Mouse (Mus musculus) gastrocnemius, adult 18-20 months (tissue): ENCODE measurements around the gene Src. TPM values are rescaled to one million over a fixed set of nuclear protein-coding genes. Genes with fewer than 3 reads are reported as not detected.
"Not testable (repeated sequence)": the region's sequence is repeated elsewhere in the genome, so short reads cannot be mapped to it uniquely, and the experiment has no call there.

Source experiments
- DNase-seq: peaks from one replicate; pipeline ENCODE4 v3.0.0; 2021; ENCODE audit warnings: low spot score
- total RNA-seq, 2 experiments: library from RNA; stranded (reverse); gene quantifications; 2 replicates each; pipeline ENCODE4 v1.2.3; 2021

Gene Src
- total RNA-seq, 2 experiments from 2014 or later = 2.8 to 3.0 TPM

DNA sequence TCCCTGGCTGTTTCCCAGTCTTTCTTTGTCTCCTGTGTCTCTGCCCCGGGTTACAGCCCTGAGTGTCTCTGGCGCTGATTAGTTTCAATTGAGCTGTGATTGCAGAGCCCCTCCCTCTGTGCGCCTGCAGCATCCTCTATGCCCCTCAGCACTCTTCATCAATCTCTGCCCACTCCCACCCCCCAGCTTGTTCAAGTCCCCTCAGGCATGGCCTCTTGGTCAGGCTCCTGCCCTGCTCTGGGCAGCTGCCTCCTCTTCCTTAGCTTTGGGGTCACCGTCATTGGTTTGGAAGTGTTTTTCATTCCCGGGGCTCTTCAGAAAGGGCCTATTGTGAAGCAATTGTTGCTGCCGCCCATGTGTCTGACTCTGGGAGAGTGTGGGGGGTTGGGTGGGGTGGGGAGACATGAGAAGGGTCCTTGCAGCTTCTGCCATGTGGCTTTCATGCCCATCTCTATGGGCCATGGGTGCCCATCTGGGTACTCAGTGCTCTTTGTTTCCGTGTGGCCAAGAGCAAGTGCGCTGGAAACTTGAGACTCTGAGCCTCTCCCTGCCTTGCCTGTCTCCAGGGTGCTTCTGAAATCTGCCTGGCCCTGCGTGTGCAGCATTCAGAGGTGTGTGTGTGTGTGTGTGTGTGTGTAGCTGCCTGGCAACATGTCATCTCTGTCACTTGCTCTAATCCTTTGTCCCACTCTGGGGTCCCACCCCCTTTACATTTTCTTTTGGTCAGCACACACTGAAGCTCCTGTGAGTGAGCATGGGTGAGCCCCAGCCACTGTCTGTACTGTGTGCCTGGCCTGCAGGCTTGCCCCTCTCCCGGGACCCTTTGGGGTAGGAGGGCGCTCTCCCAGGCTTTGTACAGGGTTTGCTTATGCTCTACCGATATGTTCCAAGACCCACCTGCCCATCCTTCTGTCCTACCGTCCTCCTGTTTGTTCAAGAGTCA lies 57.5 kb downstream of the Src start:
- no peak for DNase-seq

DNA sequence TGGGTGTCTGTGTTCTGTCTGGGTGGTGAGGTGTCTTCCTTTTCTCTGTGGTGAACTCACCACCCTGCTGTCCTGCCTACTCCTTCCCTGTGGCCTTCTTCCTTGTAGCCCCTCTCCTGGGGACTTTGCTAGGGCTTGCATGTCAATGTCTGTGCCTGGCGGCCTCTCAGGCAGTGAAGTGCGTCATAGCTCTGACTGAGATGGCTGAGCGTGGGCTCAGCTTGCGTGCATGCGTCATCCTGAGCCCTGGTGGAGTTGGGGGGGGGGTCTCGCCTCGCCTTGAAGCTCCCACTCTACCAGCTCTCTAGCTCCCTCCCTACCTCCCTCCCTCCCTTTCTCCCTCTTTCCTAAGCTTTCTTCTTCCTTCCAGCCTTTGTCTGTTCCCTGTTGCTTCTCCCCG lies 60.4 kb downstream of the Src start:
- DNase-seq = no peak

DNA sequence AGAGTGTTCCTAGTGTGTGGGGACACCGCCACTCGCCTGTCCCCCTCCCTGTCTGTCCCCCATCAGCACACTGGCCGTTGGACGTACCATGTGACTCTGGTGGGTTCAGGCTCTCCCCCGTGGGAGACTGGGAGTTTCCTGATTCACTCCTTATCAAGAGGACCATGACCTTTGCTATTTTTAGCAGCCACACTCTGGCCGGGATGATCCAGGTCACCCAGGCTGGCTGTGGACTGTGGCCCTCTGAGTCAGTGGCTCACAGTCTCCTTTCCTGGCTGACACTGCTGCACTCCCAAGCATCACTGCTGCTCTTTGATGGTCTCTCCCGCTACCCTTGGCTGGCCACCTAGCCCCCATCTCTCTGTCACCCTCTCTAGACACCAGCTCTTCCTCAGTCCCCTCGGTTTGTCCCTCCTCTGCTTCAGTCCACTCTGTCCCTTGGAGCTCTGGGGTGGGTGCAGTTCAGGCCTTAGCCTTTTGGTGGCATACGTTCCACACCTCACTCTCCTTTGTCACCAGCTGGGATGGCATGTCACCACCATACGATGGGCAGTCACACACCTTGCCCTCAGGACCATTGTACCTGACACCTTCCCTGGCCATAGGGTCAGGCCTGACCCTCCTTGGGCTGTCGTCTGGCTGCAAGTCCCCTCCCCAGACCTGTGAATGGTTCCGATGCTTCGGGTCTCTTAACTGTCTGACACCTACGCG lies 61.8 kb downstream of the Src start:
- peak; percentile 33 for DNase-seq

DNA sequence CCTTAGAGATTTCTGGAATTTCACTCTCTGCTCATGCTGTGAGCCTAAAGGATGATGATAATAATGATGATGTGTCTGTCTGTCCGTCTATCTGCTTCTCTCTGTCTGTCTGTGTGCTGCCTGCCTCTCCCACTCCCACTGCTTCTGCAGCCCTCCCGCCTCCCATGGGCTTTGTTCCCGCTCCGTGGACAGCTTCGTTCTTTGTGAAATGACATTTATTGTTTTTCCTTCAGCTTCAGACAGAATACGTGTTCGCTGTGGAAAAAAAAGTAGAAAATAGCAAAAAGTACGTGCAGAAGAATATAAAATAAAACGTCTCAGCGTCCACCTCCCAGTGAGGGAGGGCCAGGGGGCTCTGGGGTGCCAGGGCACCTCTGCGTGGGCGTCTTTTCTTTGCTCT lies 64.5 kb downstream of the Src start:
- DNase-seq = no peak

DNA sequence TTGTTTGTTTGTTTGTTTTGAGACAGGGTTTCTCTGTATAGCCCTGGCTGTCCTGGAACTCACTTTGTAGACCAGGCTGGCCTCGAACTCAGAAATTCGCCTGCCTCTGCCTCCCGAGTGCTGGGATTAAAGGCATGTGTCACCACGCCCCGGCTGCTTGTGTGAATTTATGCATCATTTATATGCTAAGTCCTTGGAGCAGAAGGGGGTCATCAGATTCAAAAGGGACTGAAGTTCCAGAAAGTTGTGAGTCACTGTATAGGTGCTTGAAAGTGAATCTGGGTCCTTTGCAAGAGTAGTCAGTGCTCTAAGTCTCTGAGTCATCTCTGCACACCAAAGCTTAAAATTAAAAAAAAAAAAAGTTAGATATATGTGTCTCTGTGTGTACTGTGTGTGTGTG lies 68.3 kb downstream of the Src start:
- DNase-seq = not testable (repeated sequence)

DNA sequence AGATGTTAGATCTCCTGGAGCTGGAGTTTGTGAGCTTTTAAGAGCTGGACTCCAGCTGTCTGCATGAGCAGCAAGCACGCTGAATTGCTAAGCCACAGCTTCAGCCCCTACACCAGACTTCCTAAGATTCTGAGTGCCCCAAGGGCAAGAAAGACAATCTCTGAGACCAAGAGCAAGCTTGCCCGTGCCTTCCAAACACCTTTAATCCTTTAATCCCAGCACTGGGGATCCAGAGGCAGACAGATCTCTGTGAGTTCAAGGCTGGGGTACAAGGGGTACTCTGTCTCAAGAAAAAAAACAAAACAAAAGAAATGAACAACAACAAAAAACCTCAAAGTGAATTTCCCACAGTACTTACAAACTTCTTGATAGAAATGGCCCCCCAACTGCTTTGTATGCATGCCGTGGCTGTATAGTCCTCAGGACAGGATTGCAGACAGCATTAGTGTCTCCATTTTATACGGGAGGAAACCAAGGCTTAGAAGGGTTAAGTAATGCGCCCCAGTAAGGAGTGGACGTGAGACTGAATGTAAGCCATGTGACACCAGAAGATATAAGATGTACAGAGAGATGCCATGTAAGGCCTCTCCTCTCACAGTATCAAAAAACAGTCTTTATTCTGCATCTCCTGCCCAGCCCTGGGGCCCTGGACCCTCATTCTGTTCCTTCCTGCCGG lies 68.9 kb downstream of the Src start:
- DNase-seq = no peak

DNA sequence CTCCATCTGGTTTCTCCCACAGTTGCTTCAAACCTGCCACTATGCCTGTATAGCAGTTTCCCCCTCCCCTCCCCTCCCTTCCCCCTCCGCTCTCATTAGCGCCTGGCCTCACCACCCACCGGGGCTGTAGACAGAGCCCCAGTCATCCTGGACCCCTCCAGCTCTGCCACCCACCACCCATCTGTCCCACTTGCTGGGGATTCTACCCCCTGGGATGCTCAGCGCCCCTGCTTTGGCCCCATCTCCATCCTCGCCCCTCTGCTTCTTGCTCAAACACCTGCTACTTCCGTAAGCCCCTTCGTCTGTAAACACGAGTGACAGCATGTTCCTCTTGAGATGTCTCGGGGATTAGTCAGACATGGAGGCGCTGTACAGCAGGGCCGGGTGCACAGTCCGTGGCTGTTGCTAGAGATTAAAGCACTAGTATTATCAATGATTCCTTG lies 69.5 kb downstream of the Src start:
- DNase-seq = no peak

DNA sequence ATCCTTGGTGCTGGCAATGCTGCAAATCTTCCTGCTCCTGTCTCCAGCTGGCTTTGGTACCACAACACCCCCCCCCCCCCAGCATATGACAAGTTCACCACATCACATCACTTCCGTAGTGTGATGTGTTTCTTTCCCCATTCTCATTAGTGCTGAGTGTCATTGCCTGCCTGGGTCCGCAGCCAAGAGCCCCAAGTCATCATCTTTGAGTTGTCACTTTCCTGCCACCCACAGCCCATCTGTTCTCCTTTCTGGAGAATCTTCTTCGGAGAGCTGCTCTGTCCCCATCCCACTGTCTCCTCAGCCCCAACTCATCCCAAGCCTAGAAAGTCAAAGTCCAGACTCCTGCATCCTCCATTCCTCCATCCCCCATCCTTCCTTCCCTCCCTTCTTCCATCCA lies 75.0 kb downstream of the Src start:
- DNase-seq = no peak

DNA sequence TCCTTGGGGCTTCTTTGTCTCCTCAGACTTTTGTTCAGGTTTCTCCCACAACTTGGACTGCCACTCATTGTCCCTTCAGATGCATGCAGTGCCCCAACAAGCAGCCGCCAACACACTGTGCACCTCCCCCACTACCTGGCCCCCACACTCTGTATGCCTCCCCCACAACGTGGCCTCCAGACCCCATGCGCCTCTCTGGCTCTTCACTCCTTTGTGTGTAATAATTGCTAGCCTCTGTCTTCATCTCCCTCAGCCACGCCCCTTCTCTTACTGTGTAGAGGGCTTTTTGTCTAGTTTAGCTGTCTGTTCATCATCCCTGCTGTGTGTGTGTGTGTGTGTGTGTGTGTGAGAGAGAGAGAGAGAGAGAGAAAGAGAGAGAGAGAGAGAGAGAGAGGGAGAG lies 80.3 kb downstream of the Src start:
- no peak for DNase-seq

DNA sequence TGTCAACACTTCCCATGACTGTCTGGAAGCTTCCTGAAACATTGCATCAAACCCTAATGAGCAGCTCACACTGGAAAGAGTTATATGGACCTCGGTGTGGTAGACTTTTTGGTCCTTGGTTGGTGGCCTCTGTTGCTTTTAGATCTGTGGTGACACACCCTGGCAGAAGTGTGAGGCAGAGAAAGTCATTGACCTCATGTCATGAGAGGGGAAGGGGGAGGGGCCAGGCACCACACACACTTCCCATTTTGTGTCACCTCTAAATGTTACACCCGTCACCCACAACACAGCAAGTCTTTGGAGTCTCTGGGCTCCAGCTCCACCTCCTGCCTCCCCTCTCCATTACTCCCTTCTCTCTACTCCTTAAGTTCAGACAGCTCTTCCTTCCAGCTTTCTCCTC lies 82.1 kb downstream of the Src start:
- DNase-seq = no peak

DNA sequence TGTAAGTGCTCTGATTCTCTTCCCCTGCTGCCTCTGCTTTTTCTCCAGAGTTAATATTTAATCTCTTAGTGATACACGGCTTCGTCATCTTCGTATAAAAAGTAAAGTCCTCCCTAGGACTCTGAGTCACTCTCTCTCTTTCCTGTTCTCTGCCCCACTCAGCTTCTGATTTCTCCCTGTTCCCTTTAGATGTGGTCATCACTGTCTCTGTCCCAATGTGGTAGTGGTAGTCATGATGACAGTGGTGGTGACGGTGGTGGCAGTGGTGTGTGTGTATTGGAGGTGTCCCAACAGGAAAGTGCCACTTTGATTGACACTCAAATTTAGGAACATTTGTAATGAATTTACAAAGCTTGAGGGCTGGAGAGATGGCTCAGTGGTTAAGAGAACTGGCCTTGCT lies 83.1 kb downstream of the Src start:
- no peak for DNase-seq

DNA sequence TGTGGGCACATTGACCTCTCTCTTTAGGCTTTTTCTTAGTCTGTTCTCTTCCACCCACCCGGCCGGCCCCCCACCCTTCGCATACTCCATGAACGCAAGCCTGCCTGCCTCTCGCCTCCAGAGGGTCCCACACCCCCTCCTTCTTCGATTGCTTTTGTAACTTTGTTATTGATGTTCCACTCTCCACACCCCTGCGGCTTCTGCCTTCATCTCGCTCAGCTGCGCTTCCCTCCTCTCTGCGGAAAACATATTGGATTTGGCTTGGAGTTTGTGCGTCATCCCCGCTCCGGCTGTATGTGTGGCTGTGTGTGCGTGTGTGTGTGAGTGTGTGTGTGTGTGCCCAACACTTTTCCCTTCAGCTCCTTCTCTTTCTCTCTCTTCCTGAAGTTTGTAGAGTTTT lies 88.5 kb downstream of the Src start:
- no peak for DNase-seq

DNA sequence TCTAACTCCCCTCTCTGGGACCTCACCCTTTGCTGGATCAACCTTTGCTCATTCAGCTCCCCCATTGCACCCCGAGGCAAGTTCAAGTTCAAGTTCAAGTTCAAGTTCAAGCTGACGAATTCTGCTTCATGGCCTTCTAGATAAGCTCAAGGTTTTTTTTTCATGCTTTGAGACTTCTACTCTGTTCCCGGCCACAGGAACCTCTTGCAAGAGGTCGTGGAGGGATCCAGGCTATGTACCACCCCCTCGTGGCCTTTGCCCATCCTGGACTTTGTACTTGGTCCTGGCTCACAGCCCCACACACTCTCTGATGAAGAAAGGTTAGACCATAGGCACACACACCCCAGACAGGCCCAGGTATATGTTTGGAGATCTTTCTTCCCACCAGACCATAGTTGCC lies 90.9 kb downstream of the Src start:
- DNase-seq = no peak

DNA sequence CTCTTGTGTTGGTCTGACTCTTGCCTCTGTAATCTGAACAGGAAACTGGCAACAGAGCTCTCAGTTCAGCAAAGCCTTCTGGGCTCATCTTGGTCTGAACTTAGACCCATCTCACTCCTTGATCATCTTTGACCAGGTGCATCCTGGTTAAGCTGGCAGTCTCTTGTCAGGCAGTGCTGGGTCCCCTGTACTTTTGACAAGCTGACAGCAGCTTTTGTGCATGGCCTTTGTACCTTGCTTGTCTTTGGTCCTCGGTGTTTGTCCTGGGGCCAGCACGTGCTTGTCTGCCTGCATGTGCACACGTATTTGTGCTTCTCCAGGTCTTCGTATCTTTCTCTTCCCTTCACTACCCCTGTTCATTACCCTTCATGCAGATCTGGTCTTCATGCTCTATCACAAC lies 91.8 kb downstream of the Src start:
- DNase-seq = no peak

DNA sequence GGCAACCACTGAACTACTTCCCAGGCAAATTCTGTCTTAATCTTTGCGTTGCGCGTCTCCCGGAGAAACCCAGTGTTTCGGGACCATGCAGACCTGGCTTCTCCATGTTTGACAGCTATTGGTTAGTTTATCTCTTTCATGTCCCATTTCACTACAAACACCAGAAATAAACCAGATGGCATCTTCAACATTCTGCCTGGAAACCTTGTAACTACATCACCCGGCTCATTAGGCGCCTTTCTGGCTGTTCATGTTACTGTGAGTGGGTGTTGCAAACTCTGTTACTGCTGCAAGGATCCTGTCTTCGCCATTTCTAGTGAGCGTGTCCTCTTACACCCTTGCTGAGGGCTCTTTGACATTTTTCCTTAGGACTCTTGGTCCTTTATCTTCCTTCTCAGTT lies 94.6 kb downstream of the Src start:
- no peak for DNase-seq

DNA sequence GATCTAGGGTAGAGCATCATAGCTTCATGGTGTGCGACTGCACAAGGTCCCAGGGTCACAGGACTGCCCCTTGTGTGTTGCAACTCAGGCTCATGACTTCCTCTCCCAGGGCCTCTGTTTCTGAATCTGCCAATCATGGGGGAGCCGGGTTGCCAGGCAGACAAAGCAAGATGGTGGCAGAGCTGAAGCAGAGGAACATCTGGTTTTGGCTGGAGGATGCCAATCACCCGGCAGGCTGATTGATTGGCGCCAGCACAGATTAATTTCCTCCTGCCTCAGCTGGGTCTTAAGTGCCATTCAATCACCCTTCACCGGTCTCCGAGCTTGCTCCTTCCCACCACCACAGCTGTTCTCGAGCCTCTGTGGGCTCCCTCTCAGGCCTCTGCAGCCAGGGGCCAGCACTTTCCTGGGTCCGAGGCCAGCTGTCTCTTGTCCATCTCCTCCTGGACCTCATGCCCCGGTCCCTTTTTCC lies 95.5 kb downstream of the Src start:
- DNase-seq = no peak

DNA sequence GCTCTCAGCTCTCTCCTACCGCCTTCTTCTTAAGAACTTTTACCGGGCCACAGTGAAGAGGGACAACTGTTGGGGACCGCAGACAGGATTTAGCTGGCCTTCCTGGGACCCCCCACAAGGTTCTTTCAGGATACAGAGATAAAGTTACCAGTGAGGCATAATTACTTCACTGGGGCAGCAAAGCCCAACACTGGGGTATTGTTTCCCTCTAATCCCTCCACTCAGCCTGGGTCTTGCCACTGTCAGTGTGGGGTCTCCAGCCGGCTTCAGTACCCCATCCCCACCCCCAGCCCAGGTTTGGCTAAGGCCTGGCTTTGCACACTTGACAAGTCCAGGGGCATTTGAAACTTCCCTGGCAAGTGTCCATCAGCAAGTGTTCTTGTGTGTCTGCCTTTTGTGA lies 96.1 kb downstream of the Src start:
- no peak for DNase-seq

DNA sequence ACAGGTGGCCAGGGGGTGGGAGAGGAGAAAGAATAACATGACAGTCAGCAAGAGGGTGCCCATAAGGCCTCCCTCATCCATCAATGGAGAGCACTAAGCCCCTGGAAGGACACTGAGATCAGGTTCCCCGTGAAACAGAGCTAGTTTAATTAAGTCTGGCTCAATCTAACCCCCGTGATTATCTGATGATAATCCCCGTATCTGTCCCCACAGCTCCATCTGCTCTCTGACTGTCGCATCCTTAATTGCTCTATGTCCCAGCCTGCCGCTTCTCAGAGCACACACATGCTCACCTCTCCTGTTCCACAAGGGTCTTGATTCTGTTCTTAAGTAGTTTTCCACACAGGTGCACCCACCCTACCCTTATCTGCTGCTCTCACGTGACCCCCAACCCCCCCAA lies 99.3 kb downstream of the Src start:
- no peak for DNase-seq

DNA sequence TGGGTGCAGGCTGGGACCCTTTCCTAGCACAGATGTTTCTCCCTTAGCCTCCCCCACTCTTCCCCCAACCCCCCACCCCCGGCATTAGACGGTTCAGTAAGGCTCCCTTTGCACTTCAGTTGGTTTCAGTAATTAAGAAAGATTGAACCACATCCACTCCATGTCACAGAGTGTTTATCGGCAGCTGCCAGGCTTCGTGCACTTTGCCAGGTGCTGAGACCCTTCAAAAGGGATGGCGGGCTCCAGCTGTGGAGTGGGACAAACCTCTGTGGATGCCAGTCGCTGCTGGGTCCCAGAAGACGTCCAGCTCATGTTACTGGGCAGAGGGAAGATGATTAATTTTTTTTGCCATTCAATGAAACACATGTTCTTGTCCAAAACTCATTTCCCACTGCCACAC lies 100.2 kb downstream of the Src start:
- no peak for DNase-seq

DNA sequence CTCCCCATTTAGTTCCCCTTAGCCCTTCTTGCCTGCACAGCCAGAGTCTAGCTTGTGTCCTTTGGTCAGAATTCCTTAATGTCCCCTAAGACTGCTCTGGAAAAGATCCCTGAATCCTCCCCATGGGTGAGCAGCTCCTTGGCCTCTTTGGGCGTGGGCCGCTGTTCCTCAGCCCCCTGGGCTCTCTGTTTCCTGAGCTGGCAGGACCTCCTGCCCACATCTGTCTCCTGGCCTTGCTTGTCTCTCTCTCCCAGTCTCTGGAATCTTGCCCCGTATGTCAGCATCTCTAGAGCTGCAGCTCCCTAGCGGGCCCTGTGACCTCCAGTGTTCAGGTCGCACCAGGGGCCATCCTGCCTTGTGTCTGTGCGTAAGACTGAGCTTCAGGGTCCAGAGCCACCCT lies 101.2 kb downstream of the Src start:
- peak; percentile 32 for DNase-seq

DNA sequence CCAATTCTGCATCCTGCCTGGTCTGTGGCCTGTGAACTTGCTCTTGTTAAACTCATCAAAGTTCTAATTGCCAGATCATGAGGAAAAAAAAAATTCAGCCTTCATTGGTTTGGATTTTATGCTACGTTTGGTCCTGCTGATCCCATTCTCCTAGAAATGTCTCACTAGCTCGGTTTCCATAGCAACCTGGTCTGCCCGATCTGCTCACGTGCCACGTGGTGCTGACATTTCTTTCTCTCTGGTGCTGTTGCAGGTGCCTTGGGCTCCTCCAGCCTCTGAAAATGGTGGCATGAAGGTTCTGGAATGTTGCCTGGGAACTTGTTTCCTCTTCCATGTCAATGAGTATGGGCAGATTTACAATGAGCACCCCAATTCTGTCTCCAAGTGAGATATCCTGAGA lies 102.3 kb downstream of the Src start:
- DNase-seq = no peak
